Mouse (Mus musculus): ENCODE measurements at regions not wholly inside any gene's neighbourhood (a gene's known extent, or its start where the extent isn't known, plus 50 kb on each side); places are given as distances from the start of the nearest gene placed in this dataset.

DNA sequence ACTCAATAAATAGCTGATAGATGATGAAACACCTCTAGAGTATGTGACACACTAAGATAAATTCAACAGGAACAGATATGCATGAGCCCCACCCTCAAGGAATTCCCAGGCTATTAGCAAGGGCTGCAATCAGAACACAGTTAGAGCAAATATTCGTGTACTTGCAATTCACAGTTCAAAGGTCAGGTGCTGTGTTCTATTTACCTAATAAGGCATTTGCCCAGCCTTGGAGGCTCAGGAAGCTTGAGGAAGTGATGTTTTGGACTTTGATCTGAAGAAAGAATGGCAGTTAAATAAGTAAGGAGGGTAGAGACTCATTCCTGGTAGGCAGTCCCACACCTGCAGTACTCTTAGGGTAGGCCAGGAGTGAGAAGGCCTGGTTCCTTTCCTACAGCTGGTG is 60.3 kb upstream of the Ifngr1 start:
- peaks cover 12% of the 10 kb centered on the region for H3K4me1 ChIP-seq (ENCODE audit: control insufficient read depth, insufficient read depth, low read length)
- no peaks in the 10 kb centered on the region for H3K36me3 ChIP-seq (ENCODE audit: control insufficient read depth, insufficient read depth, low read length)
- H3K4me3 ChIP-seq (ENCODE audit: insufficient read depth, low read depth, low read length): no peak overlapping the region
- no peak overlapping the region for H3K9ac ChIP-seq (ENCODE audit: low read depth, low read length)
- TF ChIP-seq CTCF (IDR thresholded peaks at IDR 0.05; ENCODE audit: low read depth, low read length) (no peak), POLR2A (IDR thresholded peaks at IDR 0.05; ENCODE audit: extremely low read depth, insufficient read depth, low read length) (no peak)
- H3K27ac ChIP-seq (replicated peaks; ENCODE audit: insufficient read depth, low read depth, low read length): no peak overlapping the region
- H3K79me2 ChIP-seq (ENCODE audit: control insufficient read depth, insufficient read depth, low read length): no peaks in the 10 kb centered on the region
- 2% methylated on average over 1 of the region's 1 CpGs for WGBS
- H3K27me3 ChIP-seq (ENCODE audit: control insufficient read depth, insufficient read depth, low read length): no peaks in the 10 kb centered on the region
- DNase-seq (ENCODE audit: extremely low read depth, low read depth, low spot score): peak; percentile 75

DNA sequence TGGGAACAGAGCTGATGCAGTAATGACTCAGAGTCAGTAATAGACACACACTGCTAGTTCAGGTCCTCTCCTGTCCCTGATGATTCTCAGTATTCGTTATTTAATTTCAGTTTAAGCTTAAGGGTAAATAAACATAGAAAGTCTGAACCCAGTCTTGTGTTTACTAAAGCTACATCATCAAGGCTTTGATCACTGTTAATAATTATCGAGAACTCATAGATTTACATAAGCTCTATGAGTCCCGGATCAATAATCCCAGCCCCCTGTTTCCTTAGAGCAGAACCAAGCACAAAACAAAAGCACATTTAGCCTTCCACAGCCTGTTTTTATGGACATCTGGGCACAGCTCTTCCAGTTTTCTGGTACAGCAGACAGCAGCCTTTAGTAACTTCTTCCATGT is 59.0 kb upstream of the Ifngr1 start:
- no peaks in the 10 kb centered on the region for H3K79me2 ChIP-seq (ENCODE audit: control insufficient read depth, insufficient read depth, low read length)
- peaks cover 9% of the 10 kb centered on the region for H3K4me1 ChIP-seq (ENCODE audit: control insufficient read depth, insufficient read depth, low read length)
- H3K27ac ChIP-seq (replicated peaks; ENCODE audit: insufficient read depth, low read depth, low read length): peak overlapping the region; percentile 38; the same call in 1 of the 2 replicates
- H3K27me3 ChIP-seq (ENCODE audit: control insufficient read depth, insufficient read depth, low read length): no peaks in the 10 kb centered on the region
- H3K9ac ChIP-seq (ENCODE audit: low read depth, low read length): no peak overlapping the region
- H3K4me3 ChIP-seq (ENCODE audit: insufficient read depth, low read depth, low read length): no peak overlapping the region
- no peaks in the 10 kb centered on the region for H3K36me3 ChIP-seq (ENCODE audit: control insufficient read depth, insufficient read depth, low read length)
- DNase-seq (ENCODE audit: extremely low read depth, low read depth, low spot score): peak; percentile 61
- WGBS: 20% methylated on average over 3 of the region's 3 CpGs
- TF ChIP-seq CTCF (IDR thresholded peaks at IDR 0.05; ENCODE audit: low read depth, low read length) (no peak), POLR2A (IDR thresholded peaks at IDR 0.05; ENCODE audit: extremely low read depth, insufficient read depth, low read length) (no peak)

DNA sequence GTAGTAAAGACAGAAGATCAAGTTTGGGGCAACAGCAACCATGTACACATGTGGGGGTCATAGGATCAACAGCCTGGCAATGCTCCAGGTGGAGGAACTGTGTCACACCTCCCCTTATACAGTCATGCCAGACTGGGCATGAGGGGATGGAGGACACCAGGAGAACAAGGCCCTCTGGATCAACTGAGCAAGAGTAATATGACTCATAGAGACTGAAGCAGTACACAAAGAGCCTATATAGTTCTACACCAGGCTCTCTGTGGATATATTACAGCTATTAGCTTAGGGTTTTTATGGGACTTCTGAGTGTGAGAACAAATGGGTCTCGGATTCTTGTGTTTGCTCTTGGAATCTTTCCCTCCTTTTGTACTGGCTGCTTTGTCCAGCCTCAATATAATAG is 57.9 kb upstream of the Ifngr1 start:
- H3K27me3 ChIP-seq (ENCODE audit: control insufficient read depth, insufficient read depth, low read length): no peaks in the 10 kb centered on the region
- WGBS: 95% methylated on average over 1 of the region's 1 CpGs
- no peak for DNase-seq (ENCODE audit: extremely low read depth, low read depth, low spot score)

More for the DNA sequence above, 57.9 kb upstream of the Ifngr1 start:
- peaks cover 9% of the 10 kb centered on the region for H3K4me1 ChIP-seq (ENCODE audit: control insufficient read depth, insufficient read depth, low read length)
- H3K4me3 ChIP-seq (ENCODE audit: insufficient read depth, low read depth, low read length): no peak overlapping the region
- H3K9ac ChIP-seq (ENCODE audit: low read depth, low read length): no peak overlapping the region
- no peaks in the 10 kb centered on the region for H3K36me3 ChIP-seq (ENCODE audit: control insufficient read depth, insufficient read depth, low read length)
- TF ChIP-seq POLR2A (IDR thresholded peaks at IDR 0.05; ENCODE audit: extremely low read depth, insufficient read depth, low read length): no peak
- TF ChIP-seq CTCF (IDR thresholded peaks at IDR 0.05; ENCODE audit: low read depth, low read length): no peak
- no peaks in the 10 kb centered on the region for H3K79me2 ChIP-seq (ENCODE audit: control insufficient read depth, insufficient read depth, low read length)
- no peak overlapping the region for H3K27ac ChIP-seq (replicated peaks; ENCODE audit: insufficient read depth, low read depth, low read length)
